ENCODE assay signal across 16 mouse cellular contexts in the genomic region with DNA sequence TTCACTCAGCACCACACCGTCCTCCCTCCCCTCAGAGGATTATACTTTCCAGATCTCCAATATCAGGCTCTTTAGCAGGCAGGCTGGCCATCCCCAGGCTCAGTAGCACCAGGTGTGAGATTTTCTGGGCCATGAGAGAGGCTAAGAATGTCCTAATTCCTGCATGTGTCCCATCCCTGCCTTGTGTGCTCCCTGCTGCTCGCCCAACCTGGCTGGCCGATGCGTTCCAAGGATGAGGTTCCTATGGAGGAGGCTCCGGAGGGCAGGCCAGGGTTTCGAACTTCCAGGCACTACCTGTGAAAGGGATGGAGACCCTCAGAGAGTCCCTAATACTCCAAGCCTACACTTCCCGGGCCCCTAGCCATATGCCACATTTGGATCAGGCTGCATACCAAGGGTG. TPM values are rescaled to one million over a fixed set of nuclear protein-coding genes. Genes with fewer than 3 reads are reported as not detected.
DNase-seq lines count a peak whose midpoint lies in the region; ATAC-seq and TF ChIP-seq lines count a peak whose summit lies in the region.
"Had no signal": no experiment of that assay in that cellular context is flagged by ENCODE, and none has a peak within 500 bp of the region (broad histone marks: within the 10 kb centered on the region; RNA-seq: fewer than 3 reads in every experiment).

No protein-coding gene starts in this region.

- no peak for DNase-seq in heart, adult 9 months (ENCODE audit: low spot score in 2 of 2)
- no peak for DNase-seq in lung, postnatal 0 days (ENCODE audit: low spot score)
- DNase-seq in lung, postnatal 14 days: no peak
- peak; percentile 93 for DNase-seq in cerebellum, adult 9-10 months
- no peak for DNase-seq in right cerebral cortex, adult 2 months (ENCODE audit: low spot score in 2 of 2)
- DNase-seq: kidney, adult 2 months; right cerebral cortex, postnatal 25 days; thymus, adult 18-20 months had no signal

- TF ChIP-seq CTCF in lung, postnatal 0 days (IDR thresholded peaks at IDR 0.05): no peak

- no peak overlapping the region for H3K4me2 ChIP-seq in heart, embryonic 12.5 days
- no peak overlapping the region for H3K4me2 ChIP-seq in lung, postnatal 0 days (replicated peaks; ENCODE audit: low read depth, low read length)
- no peak overlapping the region for H3K4me2 ChIP-seq in embryonic facial prominence, embryonic 15.5 days (replicated peaks)
- H3K4me2 ChIP-seq: forebrain, embryonic 13.5 days; liver, embryonic 12.5 days; stomach, embryonic 15.5 days had no signal

- no peaks in the 10 kb centered on the region for H3K9me3 ChIP-seq in heart, embryonic 12.5 days (replicated peaks)
- H3K9me3 ChIP-seq in lung, postnatal 0 days (ENCODE audit: low read length): no peaks in the 10 kb centered on the region
- no peaks in the 10 kb centered on the region for H3K9me3 ChIP-seq in embryonic facial prominence, embryonic 15.5 days (replicated peaks)
- H3K9me3 ChIP-seq: forebrain, embryonic 13.5 days; limb, embryonic 12.5 days; liver, embryonic 12.5 days; stomach, embryonic 15.5 days had no signal

- H3K36me3 ChIP-seq in heart, embryonic 12.5 days: peaks cover 58% of the 10 kb centered on the region
- peaks cover 15% of the 10 kb centered on the region for H3K36me3 ChIP-seq in lung, postnatal 0 days (ENCODE audit: insufficient read depth, low read length)
- H3K36me3 ChIP-seq in embryonic facial prominence, embryonic 15.5 days: peaks cover 54% of the 10 kb centered on the region

- H3K27me3 ChIP-seq in heart, embryonic 12.5 days (replicated peaks): no peaks in the 10 kb centered on the region
- no peaks in the 10 kb centered on the region for H3K27me3 ChIP-seq in lung, postnatal 0 days (replicated peaks; ENCODE audit: insufficient read depth, low read length)
- H3K27me3 ChIP-seq in embryonic facial prominence, embryonic 15.5 days: no peaks in the 10 kb centered on the region
- H3K27me3 ChIP-seq: forebrain, embryonic 13.5 days; limb, embryonic 12.5 days; liver, embryonic 12.5 days; stomach, embryonic 15.5 days had no signal

- TF ChIP-seq EP300 in lung, postnatal 0 days (IDR thresholded peaks at IDR 0.05): no peak

- peaks cover 17% of the 10 kb centered on the region for H3K4me1 ChIP-seq in heart, embryonic 12.5 days (replicated peaks)
- peaks cover 19% of the 10 kb centered on the region; the same call in 1 of the 2 replicates for H3K4me1 ChIP-seq in lung, postnatal 0 days (ENCODE audit: insufficient read depth, low read depth, low read length)
- H3K4me1 ChIP-seq in embryonic facial prominence, embryonic 15.5 days: peaks cover 34% of the 10 kb centered on the region

- no peak for ATAC-seq in heart, embryonic 12.5 days (ENCODE audit: insufficient number of reproducible peaks, low FRiP score)
- ATAC-seq in lung, postnatal 0 days: no peak
- ATAC-seq in embryonic facial prominence, embryonic 15.5 days (ENCODE audit: insufficient number of reproducible peaks, low FRiP score, low TSS enrichment, low read depth): no peak
- no peak for ATAC-seq in frontal cortex, adult (ENCODE audit: low TSS enrichment)
- ATAC-seq: forebrain, embryonic 13.5 days; inflammation-experienced regulatory T-cells, adult 6 months; liver, embryonic 12.5 days had no signal

- no peak overlapping the region for H3K4me3 ChIP-seq in heart, embryonic 12.5 days
- no peak overlapping the region for H3K4me3 ChIP-seq in lung, postnatal 0 days (ENCODE audit: low read depth, low read length)
- no peak overlapping the region for H3K4me3 ChIP-seq in embryonic facial prominence, embryonic 15.5 days (replicated peaks)
- H3K4me3 ChIP-seq: forebrain, embryonic 13.5 days; limb, embryonic 12.5 days; liver, embryonic 12.5 days; stomach, embryonic 15.5 days had no signal

- H3K27ac ChIP-seq in heart, embryonic 12.5 days (ENCODE audit: poor library complexity, severe bottlenecking): no peak overlapping the region
- H3K27ac ChIP-seq in lung, postnatal 0 days (ENCODE audit: low read length): peak overlapping the region; percentile 98
- H3K27ac ChIP-seq in embryonic facial prominence, embryonic 15.5 days (replicated peaks): peak overlapping the region; percentile 39; the same call in 1 of the 2 replicates
- H3K27ac ChIP-seq: forebrain, embryonic 13.5 days; limb, embryonic 12.5 days; liver, embryonic 12.5 days; stomach, embryonic 15.5 days had no signal

- 91% methylated on average over 7 of the region's 7 CpGs for WGBS in heart, embryonic 12.5 days
- WGBS in lung, postnatal 0 days: 94% methylated on average over 7 of the region's 7 CpGs
- WGBS in embryonic facial prominence, embryonic 15.5 days: 91% methylated on average over 7 of the region's 7 CpGs

- H3K9ac ChIP-seq in heart, embryonic 12.5 days: 0 out of 2 replicates have a peak overlapping the region, but pooled peaks have one; percentile 4
- H3K9ac ChIP-seq in lung, postnatal 0 days (replicated peaks; ENCODE audit: low read depth): no peak overlapping the region
- no peak overlapping the region for H3K9ac ChIP-seq in embryonic facial prominence, embryonic 15.5 days
- H3K9ac ChIP-seq: forebrain, embryonic 13.5 days; limb, embryonic 12.5 days; liver, embryonic 12.5 days had no signal

RNA-seq across cellular contexts. Expression of a gene that starts 2.4 kb away (rescaled TPM):
- 33.2 and 37.6 TPM in 2 replicates for polyA plus RNA-seq in heart, embryonic 12.5 days (2016; fragmentation: Nextera tagmentation; extraction: Ambion mirVana)
- polyA plus RNA-seq in lung, postnatal 0 days (2015; fragmentation: Nextera tagmentation; extraction: Ambion mirVana): 46.7 and 50.2 TPM in 2 replicates
- polyA plus RNA-seq in embryonic facial prominence, embryonic 15.5 days (2015; fragmentation: Nextera tagmentation; extraction: Ambion mirVana): 44.1 and 45.2 TPM in 2 replicates

RNA-seq across cellular contexts. Expression of a gene that starts 4.4 kb away (rescaled TPM):
- polyA plus RNA-seq in heart, embryonic 12.5 days (2016; fragmentation: Nextera tagmentation; extraction: Ambion mirVana): 1,913 and 1,997 TPM in 2 replicates
- polyA plus RNA-seq in lung, postnatal 0 days (2015; fragmentation: Nextera tagmentation; extraction: Ambion mirVana): 1,591 and 1,653 TPM in 2 replicates
- polyA plus RNA-seq in embryonic facial prominence, embryonic 15.5 days (2015; fragmentation: Nextera tagmentation; extraction: Ambion mirVana): 2,278 and 2,311 TPM in 2 replicates

RNA-seq across cellular contexts. Expression of a gene that starts 12.1 kb away (rescaled TPM):
- polyA plus RNA-seq in heart, embryonic 12.5 days (2016; fragmentation: Nextera tagmentation; extraction: Ambion mirVana): 70.3 and 70.6 TPM in 2 replicates
- polyA plus RNA-seq in lung, postnatal 0 days (2015; fragmentation: Nextera tagmentation; extraction: Ambion mirVana): 91.8 and 96.1 TPM in 2 replicates
- 219 and 226 TPM in 2 replicates for polyA plus RNA-seq in embryonic facial prominence, embryonic 15.5 days (2015; fragmentation: Nextera tagmentation; extraction: Ambion mirVana)

RNA-seq across cellular contexts. Expression of a gene that starts 17.5 kb away (rescaled TPM):
- 1.3 and 1.7 TPM in 2 replicates for polyA plus RNA-seq in heart, embryonic 12.5 days (2016; fragmentation: Nextera tagmentation; extraction: Ambion mirVana)
- 2.6 and 2.8 TPM in 2 replicates for polyA plus RNA-seq in lung, postnatal 0 days (2015; fragmentation: Nextera tagmentation; extraction: Ambion mirVana)
- 1.4 and 2.8 TPM in 2 replicates for polyA plus RNA-seq in embryonic facial prominence, embryonic 15.5 days (2015; fragmentation: Nextera tagmentation; extraction: Ambion mirVana)

RNA-seq across cellular contexts. Expression of a gene that starts 17.8 kb away (rescaled TPM):
- polyA plus RNA-seq in heart, embryonic 12.5 days (2016; fragmentation: Nextera tagmentation; extraction: Ambion mirVana): 0.23 and 0.24 TPM in 2 replicates
- polyA plus RNA-seq in lung, postnatal 0 days (2015; fragmentation: Nextera tagmentation; extraction: Ambion mirVana): not detected in 2 replicates
- 0.16 TPM in 1 of 2 replicates, not detected in the other for polyA plus RNA-seq in embryonic facial prominence, embryonic 15.5 days (2015; fragmentation: Nextera tagmentation; extraction: Ambion mirVana)
- polyA plus RNA-seq: liver, embryonic 12.5 days; stomach, embryonic 15.5 days had no signal
